Mouse (Mus musculus) small intestine, adult 2 months (tissue): ENCODE measurements around the gene Alms1. TPM values are rescaled to one million over a fixed set of nuclear protein-coding genes. Genes with fewer than 3 reads are reported as not detected.

Source experiments
- polyA plus RNA-seq: library from polyadenylated mRNA; depleted of rRNA; stranded (reverse); fragments of >200 nt; gene quantifications from 2 replicates; pipeline ENCODE4 v1.2.3, GENCODE M21; 2012; rRNA removed

Alms1 gene
- polyA plus RNA-seq, 1 experiment = 0.22 TPM

Other genes with a start within 250 kb of the Alms1 start
- 3.0 and 3.8 TPM in 2 replicates for gene Rab11fip5, start 212.9 kb upstream of the Alms1 start, polyA plus RNA-seq
- not detected in 2 replicates for gene Noto, start 163.6 kb upstream of the Alms1 start, polyA plus RNA-seq
- 6.8 and 9.5 TPM in 2 replicates for gene Smyd5, start 155.5 kb upstream of the Alms1 start, polyA plus RNA-seq
- 39.1 and 69.7 TPM in 2 replicates for gene Cct7, start 136.0 kb upstream of the Alms1 start, polyA plus RNA-seq
- 10.9 and 15.9 TPM in 2 replicates for gene Pradc1, start 135.6 kb upstream of the Alms1 start, polyA plus RNA-seq
- 0.19 and 0.22 TPM in 2 replicates for gene Fbxo41, start 84.5 kb upstream of the Alms1 start, polyA plus RNA-seq
- gene Egr4, start 73.9 kb upstream of the Alms1 start, polyA plus RNA-seq = not detected in 2 replicates
- 1.0 and 1.1 TPM in 2 replicates for gene Nat8f7, start 125.7 kb downstream of the Alms1 start, polyA plus RNA-seq
- 0.62 and 2.8 TPM in 2 replicates for gene Nat8f3, start 178.2 kb downstream of the Alms1 start, polyA plus RNA-seq
- gene Nat8f6, start 233.4 kb downstream of the Alms1 start, polyA plus RNA-seq = 1.9 and 2.3 TPM in 2 replicates
- 14.4 and 46.1 TPM in 2 replicates for gene Nat8f5, start 233.4 kb downstream of the Alms1 start, polyA plus RNA-seq
- gene Nat8, start 244.6 kb downstream of the Alms1 start, polyA plus RNA-seq = 60.8 and 66.8 TPM in 2 replicates